Mouse (Mus musculus): ENCODE data around the gene AW549877.
A peak's percentile ranks its signal among the peaks of the same experiment; 100 is the strongest.

The AW549877 gene

GRCm38 (mm10) chr15:3984876-3985275, 10.7 kb downstream of the AW549877 start:
- ATAC-seq (ENCODE audit: low TSS enrichment): no peak

- ATAC-seq (ENCODE audit: low TSS enrichment): no peak
These were observed 12.8 kb downstream of the AW549877 start for GRCm38 (mm10) chr15:3982732-3983131.

GRCm38 (mm10) chr15:3979871-3980270, 15.7 kb downstream of the AW549877 start:
- no peak; the same call in none of the 2 replicates for ATAC-seq (ENCODE audit: low TSS enrichment)

- peak; percentile 94 for ATAC-seq (ENCODE audit: low TSS enrichment)
These were observed 16.3 kb downstream of the AW549877 start, which contains the start of gene Fbxo4 for GRCm38 (mm10) chr15:3979061-3979848. TSS of gene Fbxo4 (minus strand) at chr15:3979573.

- ATAC-seq (ENCODE audit: low TSS enrichment): no peak
These were observed 17.3 kb downstream of the AW549877 start for GRCm38 (mm10) chr15:3978279-3978678.

GRCm38 (mm10) chr15:3973300-3973699, 22.2 kb downstream of the AW549877 start:
- no peak for ATAC-seq (ENCODE audit: low TSS enrichment)

GRCm38 (mm10) chr15:3970193-3970592, 25.4 kb downstream of the AW549877 start:
- ATAC-seq (ENCODE audit: low TSS enrichment): no peak

GRCm38 (mm10) chr15:3969743-3970142, 25.8 kb downstream of the AW549877 start:
- ATAC-seq (ENCODE audit: low TSS enrichment): no peak

GRCm38 (mm10) chr15:3962251-3962650, 33.3 kb downstream of the AW549877 start:
- ATAC-seq (ENCODE audit: low TSS enrichment): no peak

GRCm38 (mm10) chr15:3960094-3960493, 35.5 kb downstream of the AW549877 start:
- no peak for ATAC-seq (ENCODE audit: low TSS enrichment)

- ATAC-seq (ENCODE audit: low TSS enrichment): peak; percentile 89
These were observed 37.6 kb downstream of the AW549877 start for GRCm38 (mm10) chr15:3957982-3958381.

GRCm38 (mm10) chr15:3954971-3955370, 40.6 kb downstream of the AW549877 start:
- peak; percentile 59 for ATAC-seq (ENCODE audit: low TSS enrichment)

- ATAC-seq (ENCODE audit: low TSS enrichment): no peak
These were observed 57.4 kb downstream of the AW549877 start for GRCm38 (mm10) chr15:3938132-3938531.

- ATAC-seq (ENCODE audit: low TSS enrichment): no peak
These were observed 59.5 kb downstream of the AW549877 start for GRCm38 (mm10) chr15:3936056-3936455.

GRCm38 (mm10) chr15:3933466-3933865, 62.1 kb downstream of the AW549877 start:
- ATAC-seq (ENCODE audit: low TSS enrichment): no peak
